Mouse (Mus musculus) T-cell, adult 2 months (primary cell): ENCODE measurements around the gene Fam240a.

Source experiments
- DNase-seq: peaks from one replicate; pipeline ENCODE4 v3.0.0; 2022; ENCODE audit warnings: low spot score

The Fam240a gene

GRCm38 (mm10) chr9:110916786-110917185 is at the start of gene Fam240a:
Gene Fam240a, minus strand, starts transcription at chr9:110916861.
- DNase-seq: peak; percentile 79

- no peak for DNase-seq
These were observed 49.2 kb upstream of the Fam240a start for GRCm38 (mm10) chr9:110965910-110966231.

GRCm38 (mm10) chr9:110965062-110965909 is 48.6 kb upstream of the Fam240a start:
- DNase-seq: peak; percentile 30

DNA sequence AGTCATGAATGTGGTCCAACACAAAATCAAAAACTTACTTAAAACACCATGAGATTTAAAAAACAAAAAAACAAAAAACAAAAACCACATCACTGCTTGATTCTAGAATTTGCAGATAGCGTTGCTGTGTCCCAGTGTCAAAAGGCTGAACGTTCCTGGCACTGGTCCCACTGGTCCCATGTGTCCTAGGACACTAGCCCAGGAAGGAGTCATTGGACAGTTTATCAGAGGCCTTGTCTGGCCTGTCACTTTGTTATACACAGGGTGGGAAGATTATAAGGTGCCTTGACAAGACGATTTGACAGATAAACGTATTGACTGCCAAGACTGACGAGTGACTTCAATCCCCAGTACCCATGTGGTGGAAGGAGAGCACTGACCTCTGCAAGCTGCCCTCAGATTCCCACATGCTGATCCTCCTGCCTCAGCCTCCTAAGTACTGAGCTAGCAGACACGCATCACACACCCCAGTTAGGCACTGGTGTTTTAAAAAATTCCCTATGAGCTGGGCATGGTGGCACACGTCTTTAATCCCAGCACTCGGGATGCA is 47.0 kb upstream of the Fam240a start:
- DNase-seq: no peak

DNA sequence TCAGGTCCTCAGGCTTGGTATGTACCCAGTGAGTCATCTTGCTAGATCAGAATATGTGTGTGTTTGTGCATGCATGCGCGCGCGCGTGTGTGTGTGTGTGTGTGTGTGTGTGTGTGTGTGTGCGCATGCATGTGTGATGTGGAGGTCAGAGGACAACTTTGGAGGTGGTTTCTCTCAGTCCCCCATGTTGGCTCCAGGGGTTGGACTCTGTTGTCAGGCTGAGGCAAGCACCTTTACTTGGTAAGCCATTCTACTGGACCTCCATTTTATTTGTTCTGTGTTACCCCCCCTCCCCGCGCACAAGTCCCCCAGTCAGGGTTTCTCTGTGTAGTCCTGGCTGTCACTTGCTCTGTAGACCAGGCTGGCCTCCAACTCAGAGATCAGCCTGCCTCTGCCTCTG is 44.7 kb upstream of the Fam240a start:
- no peak for DNase-seq

DNA sequence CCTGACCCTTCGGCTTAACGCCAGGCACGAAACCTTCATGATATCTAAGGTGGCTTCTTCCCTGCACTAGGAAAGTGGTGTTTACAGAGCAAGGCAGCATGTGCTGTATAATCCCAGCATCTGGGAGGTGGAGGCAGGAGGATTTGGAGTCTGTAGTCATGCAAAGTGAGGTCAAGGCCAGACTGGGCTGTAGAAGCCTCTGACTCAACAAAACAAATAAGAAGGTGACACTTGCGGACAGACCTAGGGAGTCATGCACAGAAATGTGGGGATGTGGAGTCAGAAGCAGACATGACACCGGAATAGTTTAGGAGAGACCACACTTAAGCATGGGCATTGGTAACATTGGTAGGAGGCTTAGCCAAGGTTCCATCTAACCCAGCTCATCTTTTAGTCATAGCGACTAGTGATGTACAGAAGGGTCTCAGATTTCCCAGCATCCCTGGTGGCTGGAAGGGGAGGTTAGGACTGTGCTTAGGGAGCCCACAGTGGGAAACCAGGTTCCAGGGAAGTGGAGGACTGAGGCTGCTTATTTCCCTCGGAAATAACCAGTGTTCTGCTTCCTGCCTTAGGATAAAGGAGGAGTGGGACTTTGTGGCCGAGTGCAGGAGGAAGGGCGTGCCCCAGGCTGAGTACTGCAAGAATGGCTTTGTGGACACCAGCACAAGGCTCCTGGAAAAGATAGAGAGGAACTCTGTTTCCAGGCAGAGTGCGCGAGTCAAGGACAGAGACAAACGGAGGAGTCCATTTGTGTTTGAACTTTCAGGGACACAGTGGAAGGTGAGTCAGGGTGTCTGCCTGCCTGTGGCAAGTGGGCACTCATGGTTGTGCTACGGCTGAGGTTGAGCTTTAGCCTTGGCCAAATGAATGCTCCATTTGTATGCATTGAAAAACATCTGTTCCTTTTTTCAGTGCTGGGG is 43.8 kb upstream of the Fam240a start:
- no peak for DNase-seq

- no peak for DNase-seq
These were observed 43.0 kb upstream of the Fam240a start for GRCm38 (mm10) chr9:110959669-110960068.

DNA sequence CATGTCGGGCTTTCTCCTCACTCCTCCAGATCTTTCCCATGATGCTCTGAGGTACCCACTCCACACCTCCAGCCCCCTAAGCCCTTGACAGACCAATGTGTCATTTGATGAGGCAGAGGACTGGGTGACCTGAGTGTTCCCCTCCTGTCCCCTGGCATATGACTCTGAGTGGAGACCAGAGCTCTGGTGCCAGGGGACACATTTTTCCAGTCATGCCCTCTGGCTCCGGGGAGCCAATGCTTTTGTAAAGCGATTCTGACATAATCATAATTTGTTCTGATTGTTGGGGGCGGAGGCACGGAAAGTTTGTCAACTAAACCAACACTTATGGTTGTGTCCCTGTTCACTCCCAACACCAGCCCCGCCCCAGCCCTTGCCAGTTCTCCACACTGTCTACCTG is 39.3 kb upstream of the Fam240a start:
- no peak for DNase-seq

- no peak for DNase-seq
These were observed 38.2 kb upstream of the Fam240a start for GRCm38 (mm10) chr9:110954681-110955445.

GRCm38 (mm10) chr9:110953550-110954461 is 37.1 kb upstream of the Fam240a start:
- DNase-seq: peak; percentile 57

DNA sequence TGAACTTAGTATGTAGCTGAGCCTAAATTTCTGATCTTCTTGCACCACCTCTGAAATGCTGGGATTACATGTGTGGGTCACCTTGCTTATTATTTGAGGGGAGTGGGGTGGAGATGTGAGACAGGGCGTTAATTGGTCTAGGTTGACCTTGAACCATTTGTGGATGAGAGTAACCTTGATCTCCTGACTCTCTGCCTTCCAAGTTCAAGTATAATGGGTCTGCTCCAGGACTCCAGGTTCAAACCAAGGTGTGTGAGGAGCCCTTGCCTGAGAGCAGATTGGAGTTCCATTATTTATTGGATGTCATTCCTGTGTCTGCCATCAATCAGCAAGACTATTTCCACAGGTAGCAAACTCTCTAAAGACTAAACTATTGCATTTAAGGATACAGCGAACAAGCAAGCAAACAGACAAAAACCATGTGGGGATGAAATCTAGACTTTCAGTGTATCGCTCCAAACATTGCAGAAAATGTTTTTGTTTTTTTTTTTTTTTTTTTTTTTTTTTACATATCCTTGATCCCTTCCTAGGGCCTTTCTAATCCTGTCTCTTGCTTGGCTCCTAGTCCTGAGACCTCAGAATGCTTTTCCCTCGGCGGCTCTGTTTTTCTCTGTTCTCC is 36.4 kb upstream of the Fam240a start:
- DNase-seq: no peak

- DNase-seq: no peak
These were observed 35.7 kb upstream of the Fam240a start for GRCm38 (mm10) chr9:110952398-110952797.

GRCm38 (mm10) chr9:110951866-110952265 is 35.2 kb upstream of the Fam240a start:
- DNase-seq: no peak

DNA sequence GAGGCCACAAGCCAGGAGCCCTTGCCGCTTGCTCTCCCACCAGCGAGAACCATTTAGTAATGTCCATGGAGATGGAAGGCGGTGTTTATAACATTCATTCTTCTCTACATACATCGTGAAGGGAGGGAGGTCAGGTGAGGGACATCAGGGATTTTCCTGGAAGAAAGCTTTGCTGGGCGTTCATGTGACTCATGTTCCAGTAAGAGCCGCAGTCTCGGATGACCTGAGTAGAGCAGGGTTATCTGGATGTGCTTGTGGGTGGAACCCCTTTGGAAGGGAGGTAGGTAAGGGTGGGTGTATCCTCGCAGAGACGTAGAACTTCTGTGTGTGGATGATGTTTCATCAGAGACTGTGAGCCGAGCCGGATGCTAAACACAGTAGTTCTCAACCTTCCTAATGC is 34.7 kb upstream of the Fam240a start, which contains the start of gene Lrrc2:
Gene Lrrc2 (plus strand): TSS at position 149 of the 400 bp plus-strand sequence.
- no peak for DNase-seq

- no peak for DNase-seq
These were observed 33.4 kb upstream of the Fam240a start for GRCm38 (mm10) chr9:110950109-110950508.

GRCm38 (mm10) chr9:110948813-110949310 is 32.2 kb upstream of the Fam240a start:
- DNase-seq: no peak

DNA sequence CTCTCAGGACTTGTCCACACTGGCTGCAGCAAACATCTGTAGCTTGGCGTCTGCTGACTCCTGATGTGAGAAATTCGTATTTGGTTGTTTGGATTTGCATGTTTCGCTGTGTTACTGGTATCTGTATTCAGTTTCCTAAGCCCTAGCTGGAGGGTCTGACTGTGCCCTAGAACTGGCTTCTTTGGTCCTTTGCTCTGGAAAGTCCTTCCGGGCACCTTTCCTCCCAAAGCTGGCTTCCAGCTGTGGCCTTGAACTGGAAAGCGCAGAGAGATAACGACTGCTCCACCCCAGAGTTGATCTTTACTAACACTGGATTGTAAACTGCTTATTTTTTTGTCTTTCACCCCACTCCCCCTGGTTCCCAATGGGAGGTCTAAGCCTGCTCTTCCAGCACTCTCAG is 31.2 kb upstream of the Fam240a start:
- DNase-seq: no peak

GRCm38 (mm10) chr9:110947261-110947661 is 30.6 kb upstream of the Fam240a start:
- no peak for DNase-seq

- peak; percentile 86 for DNase-seq
These were observed 29.9 kb upstream of the Fam240a start for GRCm38 (mm10) chr9:110946548-110947044.

DNA sequence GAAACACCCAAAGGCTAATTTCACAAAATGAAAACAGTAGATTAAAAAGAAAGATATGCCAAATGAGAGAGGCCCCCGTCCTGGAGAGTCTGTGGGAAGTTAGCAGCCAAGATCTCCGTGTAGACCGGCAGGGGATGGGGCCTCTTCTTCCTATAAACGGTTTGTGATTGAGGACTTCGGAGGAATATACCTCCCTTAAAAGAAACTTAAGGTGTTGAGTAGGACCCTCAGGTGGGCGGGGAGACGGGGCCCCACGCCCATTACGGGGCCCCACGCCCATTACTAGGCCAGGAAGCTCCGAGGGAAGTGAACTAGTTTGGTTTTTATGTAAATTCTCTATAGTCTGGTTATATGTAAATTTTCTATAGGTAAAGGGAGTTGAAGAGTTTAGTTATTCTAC is 29.3 kb upstream of the Fam240a start, which contains the start of gene Tdgf1:
Gene Tdgf1 (minus strand): TSS at position 233 of the 400 bp plus-strand sequence.
- DNase-seq: no peak
